Mouse (Mus musculus) adrenal gland, adult 2 months (tissue): ENCODE data around the gene E130114P18Rik. TPM values are rescaled to one million over a fixed set of nuclear protein-coding genes. Genes with fewer than 3 reads are reported as not detected.

Experiments used
- DNase-seq: peaks from one replicate; pipeline ENCODE4 v3.0.0; 2021
- polyA plus RNA-seq: library from polyadenylated mRNA; depleted of rRNA; stranded (reverse); fragments of >200 nt; gene quantifications from 2 replicates; pipeline ENCODE4 v1.2.3, GENCODE M21; 2012
- total RNA-seq, 2 experiments: library from RNA; stranded (reverse); gene quantifications; 2 replicates each; pipeline ENCODE4 v1.2.3; 2021

E130114P18Rik gene
- total and polyA plus RNA-seq, 3 experiments: 0.07 TPM; not detected in 2

GRCm38 (mm10) chr4:97647700-97648435, 130.0 kb downstream of the E130114P18Rik start:
- DNase-seq: no peak

GRCm38 (mm10) chr4:97647236-97647635, 130.6 kb downstream of the E130114P18Rik start:
- DNase-seq: no peak

- no peak for DNase-seq
Observed at GRCm38 (mm10) chr4:97640385-97640784, 137.5 kb downstream of the E130114P18Rik start.

DNA sequence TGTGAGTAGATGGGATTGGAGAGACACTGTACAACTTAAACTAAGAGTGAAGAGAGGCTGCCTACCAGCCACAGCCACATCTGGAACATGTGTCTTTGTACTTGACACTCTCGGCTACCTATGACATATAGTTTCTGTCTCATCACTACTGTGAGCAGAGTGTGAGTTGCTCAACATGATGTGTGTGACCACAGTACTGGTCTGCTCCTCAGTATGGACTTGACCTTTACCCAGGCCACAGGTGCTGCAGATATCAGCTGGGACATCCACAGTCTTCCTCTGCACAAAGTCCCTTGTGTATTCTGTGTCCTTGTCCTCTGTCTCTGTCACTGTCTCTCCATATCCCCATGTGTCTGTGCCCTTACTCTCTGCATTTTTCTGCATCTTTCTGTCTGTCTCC, 141.3 kb downstream of the E130114P18Rik start:
- DNase-seq: no peak

DNA sequence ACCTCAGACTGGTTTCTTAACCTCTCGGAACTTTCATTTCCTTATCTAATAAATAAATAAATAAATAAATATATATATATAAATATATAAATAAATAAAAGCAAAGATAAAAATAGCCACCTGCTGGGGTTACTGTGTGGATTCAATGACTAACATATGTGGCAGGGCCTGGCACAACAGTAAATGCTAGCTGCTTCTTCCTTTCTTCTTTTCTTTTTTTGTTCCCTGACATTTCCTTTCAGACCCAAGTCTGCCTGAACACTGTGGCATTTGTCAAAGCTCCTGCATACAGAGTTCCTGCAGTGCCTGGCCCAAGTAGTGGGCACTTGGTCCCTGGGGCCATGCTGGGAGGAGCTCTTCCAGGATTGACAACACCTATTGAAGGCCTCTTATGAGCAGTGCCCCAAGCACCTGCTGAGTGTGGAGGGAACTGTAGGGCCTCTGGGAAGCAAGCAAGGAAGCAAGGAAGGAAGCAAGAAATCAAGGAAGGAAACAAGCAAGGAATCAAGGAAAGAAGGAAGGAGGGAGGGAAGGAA, 142.1 kb downstream of the E130114P18Rik start:
- DNase-seq: no peak

DNA sequence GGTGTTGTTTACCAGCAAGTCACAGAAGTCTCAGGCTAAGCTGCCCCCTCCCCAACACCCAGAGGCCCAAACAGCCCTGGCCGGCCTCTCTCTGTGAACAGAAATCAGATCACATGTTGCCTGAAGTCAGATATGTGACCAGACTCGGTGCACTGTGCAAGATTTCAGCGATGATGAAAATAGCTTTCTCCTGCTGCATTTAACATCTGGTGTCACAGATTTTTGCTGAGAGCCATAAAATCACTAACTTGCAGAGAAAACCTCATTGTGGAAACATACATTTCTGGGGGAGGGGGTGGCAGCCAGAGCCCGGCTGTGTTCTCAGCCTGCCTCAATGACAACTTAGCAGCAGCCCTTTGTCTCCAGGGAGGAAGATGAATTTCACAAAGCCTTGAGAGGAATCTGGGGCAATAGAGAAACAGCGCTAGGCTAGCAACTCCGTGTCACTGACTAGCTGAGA, 142.6 kb downstream of the E130114P18Rik start:
- no peak for DNase-seq

DNA sequence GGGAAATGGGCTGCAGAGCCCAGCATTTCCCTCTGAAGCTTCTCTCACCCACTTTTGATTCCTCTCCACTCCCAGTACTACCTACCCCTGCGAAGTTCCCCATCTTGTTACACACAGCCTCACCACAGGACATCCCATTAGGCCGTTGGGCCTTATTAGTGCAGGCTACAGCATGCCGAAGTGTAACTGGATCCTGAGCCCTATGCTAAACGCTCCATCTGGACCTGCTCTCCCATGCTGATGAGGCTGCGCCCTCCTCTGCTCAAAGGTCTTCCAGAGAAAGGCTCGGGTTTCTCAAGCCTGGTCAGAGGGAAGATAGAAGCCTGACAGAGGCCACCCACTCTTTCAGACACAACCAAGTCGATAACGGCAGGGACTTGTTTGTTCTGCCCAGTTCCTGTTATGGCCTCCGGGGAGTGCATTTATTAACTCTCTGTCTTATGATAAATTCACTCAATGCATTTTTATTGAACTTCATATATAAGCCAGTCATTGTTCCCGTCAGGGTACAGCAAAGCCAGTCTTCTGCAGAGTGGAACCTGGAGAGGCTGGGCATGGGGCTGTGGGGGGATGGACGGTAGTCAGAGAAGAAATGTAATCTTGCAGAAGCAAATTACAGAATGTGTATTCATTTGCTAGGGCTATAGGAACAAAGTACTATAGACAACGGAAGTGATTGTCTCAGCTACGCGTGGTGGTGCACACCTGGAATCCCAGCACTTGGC, 148.8 kb downstream of the E130114P18Rik start:
- no peak for DNase-seq

DNA sequence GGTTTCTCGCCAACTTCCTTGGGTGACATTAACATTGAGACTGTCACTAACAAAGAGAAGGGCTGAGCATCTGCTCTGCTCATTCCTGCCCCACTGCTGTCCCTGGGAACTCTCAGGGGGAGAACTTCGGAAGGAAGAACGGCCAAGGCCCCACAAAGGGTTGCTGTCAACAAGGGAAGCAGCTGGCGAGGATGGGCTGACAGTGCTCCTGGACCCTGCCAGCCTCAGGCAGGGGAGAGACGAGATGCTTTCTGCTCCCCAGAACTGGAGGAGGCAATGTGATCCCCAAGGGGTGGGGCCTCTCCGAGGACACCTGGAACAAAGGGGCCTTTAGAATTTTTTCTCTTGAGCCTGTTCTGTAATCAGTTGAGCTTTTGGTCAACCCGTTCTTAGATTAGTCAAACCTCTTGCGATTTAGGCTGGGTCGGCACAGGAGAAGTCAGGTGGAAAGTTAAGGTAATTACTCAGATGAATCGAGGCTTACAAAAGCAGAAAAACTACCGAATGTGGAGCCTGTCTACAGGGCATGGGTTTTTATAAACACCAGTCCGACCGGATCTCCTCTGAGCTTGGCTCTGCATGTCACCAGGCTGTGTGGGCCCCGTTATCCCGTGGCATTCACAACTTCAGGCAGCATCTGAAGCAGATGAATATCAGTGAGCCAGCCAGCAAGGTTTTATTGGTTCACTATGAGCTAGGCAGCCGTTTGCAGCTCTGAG, 151.7 kb downstream of the E130114P18Rik start:
- no peak for DNase-seq

GRCm38 (mm10) chr4:97623165-97623564, 154.7 kb downstream of the E130114P18Rik start:
- DNase-seq: peak; percentile 7

DNA sequence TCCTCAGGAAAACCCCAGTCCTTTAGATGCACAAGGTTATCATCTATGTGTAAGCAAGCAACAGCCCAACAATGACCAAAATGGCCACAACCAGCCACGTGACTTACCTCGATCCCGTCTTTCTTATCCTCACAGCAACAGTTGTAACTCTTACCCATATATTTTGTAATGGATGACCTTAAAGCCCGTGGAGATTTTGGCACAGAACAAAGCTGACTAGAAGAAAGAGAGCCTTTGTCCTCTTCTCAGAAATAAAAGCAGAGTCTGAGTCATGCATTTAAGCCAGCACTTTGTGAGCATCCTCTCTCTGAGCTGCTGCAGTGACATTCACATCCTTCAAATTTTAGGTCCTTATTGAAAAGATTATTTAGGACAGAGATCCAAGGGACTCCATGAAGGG, 156.1 kb downstream of the E130114P18Rik start:
- no peak for DNase-seq

- DNase-seq: no peak
Observed at GRCm38 (mm10) chr4:97620409-97620808, 157.5 kb downstream of the E130114P18Rik start.

GRCm38 (mm10) chr4:97618668-97619373, 159.1 kb downstream of the E130114P18Rik start:
- peak; percentile 9 for DNase-seq

- DNase-seq: no peak
Observed at GRCm38 (mm10) chr4:97615031-97615430, 162.8 kb downstream of the E130114P18Rik start.

DNA sequence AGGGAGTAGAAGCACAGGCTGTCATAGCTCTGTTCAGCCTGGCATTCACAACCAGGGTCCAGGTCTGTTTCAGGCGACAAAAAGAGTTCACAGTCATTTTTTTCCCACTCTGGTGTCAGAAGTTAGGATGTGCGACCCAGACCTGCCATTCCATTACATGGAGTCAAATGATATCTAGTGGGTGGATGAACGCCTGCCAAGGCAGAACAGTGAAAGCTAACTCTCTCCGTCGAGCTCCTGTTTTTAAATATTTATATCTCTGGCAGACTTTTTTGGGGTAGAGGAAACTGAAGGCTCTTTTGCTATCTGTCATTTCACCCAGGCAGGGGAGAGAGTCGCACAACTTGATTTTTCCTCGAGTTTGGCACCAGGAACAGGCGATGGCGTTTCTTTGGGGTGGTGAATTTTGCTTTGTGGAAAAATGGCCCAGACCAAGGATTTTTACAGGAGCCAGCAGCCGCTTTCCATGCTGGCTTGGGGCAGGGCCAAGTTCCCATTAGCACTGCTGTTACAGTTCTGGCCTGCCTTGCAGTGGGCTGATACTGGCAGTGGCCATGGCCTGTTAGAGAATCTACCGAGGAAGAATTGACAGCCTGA, 166.5 kb downstream of the E130114P18Rik start:
- peak; percentile 16 for DNase-seq

DNA sequence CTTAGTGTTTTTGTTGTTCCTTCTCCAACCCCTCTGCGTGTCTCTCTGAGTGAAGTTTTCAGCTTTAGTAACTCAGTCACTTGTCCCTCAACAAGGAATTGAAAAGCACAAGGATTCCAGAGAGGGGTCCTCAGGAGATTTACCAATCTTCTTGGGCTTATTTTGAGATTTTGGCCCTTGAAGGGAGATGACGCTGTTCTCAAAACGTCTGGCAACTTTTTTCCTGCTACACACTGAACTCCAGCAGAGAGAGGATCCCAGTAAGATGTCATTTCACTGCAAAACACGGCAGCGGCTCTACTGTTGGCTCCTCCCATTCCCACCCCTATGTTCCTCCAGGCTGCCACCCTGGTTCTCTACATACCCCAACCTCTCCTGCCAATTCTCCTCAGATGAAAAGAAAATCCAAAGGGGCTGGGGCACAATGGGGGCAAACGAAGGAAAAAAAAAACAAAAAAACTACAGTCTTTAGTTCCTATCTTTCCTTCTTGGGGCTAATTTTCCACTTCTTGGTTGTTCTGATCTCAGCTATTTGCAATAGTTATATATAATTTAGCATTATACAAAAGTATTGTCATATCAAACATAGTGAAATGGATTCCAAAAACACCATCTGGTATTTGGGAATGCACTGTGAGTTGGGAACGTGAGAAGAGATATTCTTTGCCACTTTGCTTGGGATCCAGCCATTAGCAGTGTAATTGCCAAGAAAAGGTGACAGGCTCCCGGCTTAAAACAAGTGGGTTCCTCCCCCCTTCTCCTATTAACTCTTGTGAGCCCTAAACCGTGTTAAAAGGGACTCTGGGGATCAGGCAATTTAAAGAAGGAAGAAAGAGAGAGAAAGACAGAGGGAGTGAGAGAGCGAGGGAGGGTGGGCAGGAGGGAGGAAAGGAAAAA, 167.8 kb downstream of the E130114P18Rik start:
- DNase-seq: no peak

DNA sequence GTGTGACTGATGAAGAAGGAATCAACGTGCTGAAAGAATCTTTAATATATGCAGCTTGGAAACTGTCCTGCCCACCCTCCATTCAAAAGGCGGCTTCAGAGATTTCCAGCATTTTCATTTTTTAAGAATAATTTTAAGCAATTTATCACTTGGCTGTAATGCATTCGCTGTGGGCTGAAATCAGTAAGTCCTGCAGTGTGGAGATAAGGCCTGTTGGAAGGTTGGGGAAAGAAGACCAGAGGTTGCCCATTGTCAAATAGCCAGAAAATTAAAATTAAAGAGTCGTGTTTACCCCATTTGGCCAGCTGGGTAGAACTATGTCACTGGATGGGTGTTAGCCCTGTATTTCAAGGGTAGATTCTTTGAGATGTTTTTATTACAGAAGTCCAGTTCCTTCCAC, 168.5 kb downstream of the E130114P18Rik start:
- DNase-seq: no peak

- no peak for DNase-seq
Observed at GRCm38 (mm10) chr4:97608728-97609127, 169.2 kb downstream of the E130114P18Rik start.

DNA sequence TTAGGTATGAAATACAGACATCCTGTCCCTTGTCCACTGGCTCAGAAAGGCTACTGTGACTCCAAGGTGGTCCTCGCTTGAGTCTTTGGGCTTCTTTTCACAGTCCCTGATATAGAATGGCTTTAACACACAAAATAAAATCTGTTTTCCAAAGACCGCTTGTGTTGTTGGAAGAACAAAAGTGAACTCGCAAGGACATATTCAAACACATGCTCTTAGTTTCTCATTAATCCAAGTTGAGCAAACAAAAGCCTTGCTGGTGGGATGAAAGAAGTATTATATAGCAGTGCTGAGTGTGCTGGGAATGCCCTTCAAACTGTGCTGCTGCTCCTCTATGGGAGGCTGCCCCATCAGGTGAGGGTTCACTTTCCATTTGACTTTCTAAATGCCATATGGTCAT, 169.7 kb downstream of the E130114P18Rik start:
- no peak for DNase-seq

GRCm38 (mm10) chr4:97607169-97607568, 170.7 kb downstream of the E130114P18Rik start:
- no peak for DNase-seq

DNA sequence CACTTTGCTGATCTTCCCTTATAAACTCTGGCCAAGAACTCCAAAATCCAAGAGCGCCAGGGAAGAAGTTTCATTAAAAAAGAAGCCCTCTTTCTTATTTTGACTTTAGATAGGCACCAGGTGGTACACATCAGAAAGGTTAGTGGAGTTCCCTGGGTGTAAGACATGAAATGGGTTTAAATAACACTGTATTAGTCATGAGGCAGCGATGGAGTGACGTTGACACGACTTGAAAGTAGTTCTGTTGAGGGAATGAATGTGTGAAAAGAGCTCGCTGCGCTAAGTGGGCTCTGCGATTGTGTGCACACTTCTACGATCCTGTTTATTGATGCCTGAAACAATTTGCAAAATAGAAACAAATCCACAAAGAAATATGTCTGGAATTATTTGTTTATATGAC, 171.4 kb downstream of the E130114P18Rik start:
- no peak for DNase-seq
